Mouse (Mus musculus) brain, embryonic 18.5 days (tissue): ENCODE results near the gene Pde4b.

Experiments
- DNase-seq: peaks from one replicate; pipeline ENCODE4 v3.0.0-alpha.2; 2012; ENCODE audit warnings: low read depth, low spot score

The Pde4b gene

DNA sequence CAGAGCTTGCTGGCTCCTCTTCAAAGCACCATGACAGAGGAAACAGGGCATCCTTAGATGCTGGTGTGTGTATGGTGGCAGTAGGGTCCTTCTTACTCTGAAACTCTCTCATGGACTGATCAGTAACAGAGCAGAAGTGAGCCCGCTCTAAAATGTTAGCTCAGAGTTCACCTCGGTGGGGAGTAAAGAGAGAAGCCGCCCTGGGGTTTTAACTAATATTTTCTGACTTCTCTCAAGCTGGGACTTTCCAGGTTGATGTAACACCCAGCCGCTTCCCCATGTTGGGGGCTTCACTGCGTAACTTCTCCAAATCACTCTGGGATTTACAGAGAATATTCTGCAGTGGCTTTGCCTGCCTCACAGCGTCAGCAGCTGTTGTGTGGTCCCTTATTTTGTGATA lies 484.7 kb downstream of the Pde4b start:
- no peak for DNase-seq

DNA sequence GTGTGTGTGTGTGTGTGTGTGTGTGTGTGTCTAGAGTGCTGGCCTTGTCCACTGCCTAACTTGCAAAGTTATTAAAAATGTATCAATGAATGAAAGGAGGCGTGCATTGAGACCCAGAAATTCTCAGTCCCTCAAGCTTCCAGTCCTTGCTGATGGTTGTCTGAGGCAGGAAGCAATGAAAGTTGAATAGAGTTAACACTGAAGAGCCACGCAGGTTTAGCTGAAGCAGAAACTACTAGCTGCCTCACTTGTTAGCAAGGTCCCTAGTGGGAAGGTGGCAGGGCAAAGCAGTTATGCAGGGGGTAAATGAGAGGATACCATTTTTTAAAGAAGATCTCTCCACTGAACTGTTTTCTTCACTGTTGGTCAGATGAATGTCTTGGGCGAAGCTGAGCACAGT lies 485.2 kb downstream of the Pde4b start:
- DNase-seq, result no peak

DNA sequence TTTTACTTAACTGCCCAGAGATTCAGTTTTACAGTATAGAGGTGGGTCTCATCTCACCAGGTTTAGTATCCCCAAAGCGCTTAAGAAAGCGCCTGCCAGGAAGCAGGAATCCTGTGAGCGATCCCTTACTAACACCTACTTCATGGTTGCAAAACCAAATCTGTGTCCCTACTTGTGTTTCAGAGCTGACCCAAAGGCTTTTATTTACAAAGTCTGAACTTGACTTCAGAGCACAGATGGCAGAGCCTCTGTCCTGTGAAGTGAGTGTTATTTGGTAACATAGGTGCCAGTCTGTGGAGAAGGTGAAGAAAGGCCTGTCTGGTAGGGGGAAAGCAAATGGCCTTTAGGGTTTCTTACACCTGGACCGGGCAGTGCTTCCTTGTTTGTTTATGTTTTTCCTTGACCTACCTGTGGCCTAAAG lies 486.0 kb downstream of the Pde4b start:
- no peak for DNase-seq

DNA sequence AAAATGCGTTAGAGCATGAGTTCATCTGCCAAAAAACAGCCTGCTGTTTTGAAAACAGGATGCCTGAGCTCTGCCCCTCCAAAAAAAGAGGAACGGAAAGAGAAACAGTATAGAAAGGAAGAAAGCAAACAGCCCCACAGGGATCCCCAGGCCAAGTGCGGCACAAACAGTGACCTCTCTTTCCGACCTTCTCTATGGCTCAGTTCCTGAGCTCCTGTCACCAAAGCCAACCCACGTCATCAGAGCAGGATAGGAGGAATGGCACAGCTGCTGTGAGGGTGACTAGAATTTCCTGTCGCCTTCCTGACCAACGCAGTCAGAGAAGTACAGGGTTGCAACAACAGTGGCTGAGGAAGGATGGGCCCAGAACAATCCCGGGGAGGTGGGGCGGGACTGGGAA lies 486.9 kb downstream of the Pde4b start:
- DNase-seq, result no peak

DNA sequence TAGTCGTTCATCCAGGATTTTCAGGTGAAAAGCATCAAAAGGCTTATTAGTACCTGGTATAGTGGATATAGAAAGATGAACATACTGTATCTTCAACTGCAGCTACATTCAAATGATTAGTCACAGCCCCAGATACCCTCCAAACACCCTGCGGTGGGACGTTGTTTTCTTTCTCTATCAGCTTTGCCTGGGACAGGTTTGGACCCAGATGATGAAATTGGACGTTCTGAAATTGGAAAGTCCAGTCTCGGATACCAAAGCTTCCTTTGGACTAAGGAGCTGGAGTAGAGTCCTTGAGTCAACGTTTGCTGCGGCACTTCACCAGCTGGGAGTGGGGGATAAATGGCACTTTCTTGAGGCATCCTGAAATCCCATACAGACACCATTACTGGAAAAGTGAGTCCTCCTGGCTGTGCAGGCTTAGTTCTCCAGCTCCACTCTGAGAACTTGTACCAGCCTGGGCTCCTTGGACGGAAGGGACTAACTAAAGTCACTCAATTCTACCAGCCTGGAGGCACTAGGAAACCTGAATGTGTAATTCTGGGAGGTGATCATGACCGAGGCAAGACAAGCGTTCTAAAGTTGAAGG lies 487.4 kb downstream of the Pde4b start:
- no peak for DNase-seq

DNA sequence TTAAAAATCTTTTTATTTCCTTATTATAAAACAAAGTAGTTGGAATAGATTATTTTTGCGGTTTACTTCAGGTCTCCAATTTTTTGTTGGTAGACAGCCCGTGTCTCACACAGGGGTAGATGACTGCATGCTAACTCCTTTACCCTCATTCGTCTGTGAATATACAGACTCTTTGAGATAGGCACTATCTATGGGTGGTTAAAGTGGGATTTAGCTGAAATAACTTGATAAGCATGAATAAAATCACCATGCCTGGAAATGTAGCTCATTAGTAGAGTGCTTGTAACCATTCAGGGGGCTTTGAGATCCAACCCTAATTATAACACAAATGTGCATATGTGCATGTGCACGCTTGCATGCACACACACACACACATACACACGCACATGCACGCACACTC lies 488.8 kb downstream of the Pde4b start:
- DNase-seq, result no peak

DNA sequence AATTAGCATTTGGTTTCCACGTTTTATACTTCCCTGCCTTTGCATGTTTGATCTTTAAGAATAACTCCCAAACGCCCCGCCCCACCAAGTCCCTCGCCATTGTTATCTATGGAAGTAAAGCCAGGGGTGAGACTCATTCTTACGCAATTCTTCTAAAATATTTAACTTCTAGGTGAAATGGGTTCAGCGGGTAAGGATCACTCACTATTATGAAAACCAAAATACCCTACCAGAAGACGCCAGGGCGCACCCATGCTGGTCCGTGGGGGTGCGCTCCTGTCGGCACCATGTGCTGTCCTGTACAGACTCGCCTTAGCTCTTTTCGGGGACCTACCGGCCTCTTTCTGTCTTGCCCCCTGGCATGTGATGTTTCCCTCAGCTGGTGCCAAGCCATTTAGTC lies 490.3 kb downstream of the Pde4b start:
- no peak for DNase-seq

DNA sequence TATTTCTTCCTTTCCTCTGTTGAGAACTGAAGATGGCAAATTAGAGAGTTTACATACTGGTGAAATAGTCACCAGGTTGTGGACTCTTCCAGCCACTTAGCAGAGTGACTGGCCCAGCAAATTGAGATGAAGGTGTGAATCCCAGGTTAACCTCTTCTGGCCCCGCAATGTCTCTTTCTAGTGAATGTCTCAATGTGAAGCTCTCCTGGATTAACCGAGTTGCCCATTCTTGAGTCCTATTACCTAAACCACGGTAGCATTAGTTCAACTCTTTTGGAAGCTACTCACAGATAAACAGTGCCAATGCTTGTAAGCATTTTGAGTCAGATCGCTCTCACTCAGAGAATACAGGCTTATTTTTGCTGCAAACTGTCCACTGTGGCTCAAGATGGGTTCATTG lies 491.7 kb downstream of the Pde4b start:
- no peak for DNase-seq

DNA sequence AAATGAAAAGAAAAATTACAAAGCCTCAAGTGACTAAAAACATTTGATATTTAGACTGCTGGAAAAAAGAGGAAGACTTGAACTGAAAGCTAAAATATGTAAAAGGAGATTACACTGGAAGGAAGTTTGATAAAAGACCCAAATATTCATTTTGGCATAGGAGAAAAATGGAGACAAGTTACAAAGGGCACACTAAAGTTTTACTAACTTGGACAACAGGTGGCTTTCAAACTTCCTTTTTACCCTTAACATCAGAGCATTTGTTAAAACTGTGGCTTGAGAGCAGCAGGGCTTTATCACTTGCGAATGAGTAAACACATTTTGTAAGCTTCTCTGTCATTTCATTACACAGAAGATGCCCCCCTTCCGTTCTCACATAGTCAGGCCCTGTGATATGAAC lies 492.4 kb downstream of the Pde4b start:
- DNase-seq, result no peak

DNA sequence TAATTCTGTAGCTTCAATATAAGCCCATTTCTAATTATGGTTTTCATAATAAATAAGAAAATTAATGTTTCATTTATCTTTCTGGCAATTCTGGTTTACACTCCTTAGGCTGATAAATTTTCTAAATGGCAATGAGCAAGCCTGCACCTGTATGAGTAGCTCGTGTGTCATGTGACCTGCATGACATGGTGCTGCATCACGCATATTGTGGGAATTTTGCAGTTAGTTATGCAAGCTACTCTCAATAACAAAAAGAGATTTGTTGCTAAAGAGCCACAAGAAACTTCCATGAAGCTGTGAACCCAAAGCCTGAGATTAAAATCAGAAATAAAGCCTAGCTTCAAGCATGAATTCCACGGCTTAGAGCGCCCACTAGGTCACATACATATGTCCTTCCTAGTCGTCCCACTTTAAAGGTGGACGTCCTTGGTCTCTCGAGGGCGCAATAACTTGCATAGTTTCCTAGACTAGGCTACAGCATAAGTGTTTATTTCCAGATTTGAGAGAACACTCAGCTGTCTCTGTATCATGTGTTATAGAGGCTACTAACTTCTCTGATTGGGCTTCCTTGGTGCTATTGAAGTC lies 494.9 kb downstream of the Pde4b start:
- no peak for DNase-seq

DNA sequence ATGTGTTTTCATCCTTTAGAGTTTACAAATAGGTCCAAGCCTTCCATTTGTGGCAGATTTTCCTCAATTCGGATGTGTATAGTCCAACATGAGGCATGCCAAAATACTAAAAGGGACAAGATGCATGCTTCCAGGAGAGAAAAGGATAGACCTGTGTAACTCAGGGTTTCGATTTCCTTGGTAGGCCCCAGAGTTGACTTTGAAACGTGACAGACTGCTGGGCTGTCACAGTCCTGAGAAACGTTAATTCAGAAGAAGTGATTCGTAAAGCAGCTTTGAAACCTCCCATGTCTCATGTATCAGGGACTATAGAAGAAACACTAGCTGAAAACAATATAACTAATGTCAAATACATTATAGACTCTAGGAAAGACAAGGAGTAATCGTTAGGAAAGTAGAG lies 495.6 kb downstream of the Pde4b start:
- no peak for DNase-seq

DNA sequence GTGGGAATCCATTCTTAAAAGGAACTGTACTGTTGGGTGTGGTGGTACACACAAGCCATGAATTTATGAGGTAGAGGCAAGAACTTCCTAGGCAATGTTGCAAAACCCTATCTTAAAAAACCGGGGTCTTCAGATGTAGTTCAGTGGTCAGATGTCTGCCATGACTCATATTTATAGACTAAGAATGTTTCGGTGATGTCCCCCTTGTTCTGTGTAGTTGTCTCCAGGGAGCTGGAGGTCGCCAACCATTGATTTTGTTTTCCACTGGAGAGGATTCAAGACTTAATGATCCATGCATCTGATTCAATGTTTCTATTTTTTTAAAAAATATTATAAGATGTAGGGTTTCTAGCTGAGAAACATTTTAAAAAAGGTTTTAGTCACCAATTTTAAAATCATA lies 496.1 kb downstream of the Pde4b start:
- no peak for DNase-seq

DNA sequence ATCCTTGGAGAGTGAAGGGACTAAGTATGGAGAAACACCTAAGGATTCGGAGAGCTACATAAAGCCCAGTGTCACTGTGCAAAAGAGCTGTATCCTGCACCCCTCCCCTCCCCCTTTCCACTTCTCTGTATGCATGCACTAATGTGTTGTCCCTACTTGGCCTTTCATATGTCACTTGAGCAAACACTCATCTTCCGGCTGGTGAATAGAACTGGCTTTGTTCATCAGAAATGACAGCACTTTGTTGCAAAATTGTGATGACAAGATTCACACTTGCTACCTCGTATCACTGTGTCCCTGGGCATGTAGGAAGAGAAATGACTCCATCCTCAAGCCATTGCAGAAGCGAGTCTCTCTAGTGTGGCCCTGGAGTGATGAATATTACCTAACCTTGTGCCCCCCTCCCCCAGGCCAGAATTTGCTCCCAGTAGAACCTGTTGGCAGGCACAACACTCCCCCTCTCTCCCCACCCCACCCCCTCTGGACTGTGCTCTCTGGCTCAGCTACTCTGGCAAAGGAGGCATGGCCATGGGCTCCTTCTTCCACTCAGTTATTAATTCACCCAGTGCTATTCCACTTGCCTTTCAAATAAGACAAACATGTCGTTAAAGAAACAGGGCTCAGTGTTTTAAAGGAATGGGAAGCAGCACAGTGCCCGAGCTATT lies 497.4 kb downstream of the Pde4b start:
- no peak for DNase-seq

DNA sequence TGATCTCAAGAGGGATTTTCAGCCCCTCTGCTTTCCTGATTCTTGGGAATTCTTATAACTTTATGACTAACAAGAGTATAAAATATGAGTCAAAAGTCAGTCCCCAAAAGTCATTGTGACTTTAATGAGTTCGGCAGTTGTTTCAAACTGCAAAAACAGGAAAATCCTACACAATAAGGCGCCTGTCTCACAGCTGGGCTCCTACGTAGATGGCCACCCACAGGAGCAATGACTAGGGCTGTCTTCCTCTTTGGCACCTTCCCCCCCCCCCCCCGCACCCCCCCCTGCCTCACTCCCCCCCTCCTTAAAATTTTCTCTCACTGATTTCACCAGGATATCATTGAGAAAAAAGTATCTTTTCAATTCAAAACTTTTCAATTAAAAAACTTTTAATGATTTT lies 498.2 kb downstream of the Pde4b start:
- no peak for DNase-seq

DNA sequence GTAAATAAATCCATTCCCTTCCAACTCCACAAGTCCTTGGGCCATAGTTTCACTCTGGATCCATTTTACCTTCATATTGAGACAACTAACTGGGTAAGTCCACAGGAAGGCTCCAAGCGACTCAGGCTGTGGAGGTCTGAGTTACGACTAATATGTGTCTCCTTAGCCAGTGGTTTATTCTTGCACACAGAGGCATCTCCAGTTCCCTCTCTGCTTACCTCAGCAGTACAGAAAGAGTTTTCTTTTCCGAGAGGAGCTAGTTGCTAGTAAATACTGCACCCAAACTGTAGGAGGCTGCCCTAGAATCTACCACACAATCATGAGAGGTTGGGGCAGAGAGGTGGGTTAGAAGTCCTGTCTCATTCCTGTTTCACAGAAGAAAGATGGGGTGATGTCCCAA lies 499.4 kb downstream of the Pde4b start:
- no peak for DNase-seq

DNA sequence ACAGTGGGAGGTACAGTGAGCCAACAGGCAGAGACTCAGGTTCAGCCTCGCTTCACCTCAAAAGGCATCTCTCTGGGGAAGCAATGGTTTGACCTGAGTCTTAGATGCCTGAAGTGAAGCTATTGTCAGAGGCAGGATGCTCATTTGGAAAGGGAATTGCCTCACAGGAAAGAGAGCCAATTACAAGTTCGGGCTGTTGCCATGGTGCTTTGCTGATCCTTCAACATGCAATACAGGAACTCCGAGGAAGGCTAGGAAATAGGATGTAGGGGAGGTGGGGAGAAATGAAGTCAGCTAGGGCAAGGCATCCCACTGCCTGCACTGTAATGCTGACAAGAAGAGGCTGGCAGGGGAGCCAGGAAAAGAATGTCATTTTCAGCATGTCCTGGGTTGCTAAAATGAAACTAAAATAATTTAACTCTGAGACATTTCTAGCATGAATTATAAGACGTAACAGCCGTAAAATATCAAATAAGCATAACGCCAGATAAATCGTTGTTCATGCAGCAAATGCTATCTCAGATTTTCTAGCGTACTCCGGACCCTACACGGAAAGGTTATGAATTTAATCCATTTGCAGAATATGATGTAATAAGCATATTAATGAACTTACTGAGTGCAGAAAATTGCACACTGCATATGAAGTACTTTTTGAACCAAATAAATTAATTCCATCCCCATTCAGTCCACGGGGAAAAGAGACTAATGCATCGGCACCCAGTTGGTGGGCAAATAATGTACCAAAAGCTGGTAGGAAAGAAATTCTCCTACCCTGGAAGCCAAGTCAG lies 501.5 kb downstream of the Pde4b start:
- DNase-seq, result no peak

DNA sequence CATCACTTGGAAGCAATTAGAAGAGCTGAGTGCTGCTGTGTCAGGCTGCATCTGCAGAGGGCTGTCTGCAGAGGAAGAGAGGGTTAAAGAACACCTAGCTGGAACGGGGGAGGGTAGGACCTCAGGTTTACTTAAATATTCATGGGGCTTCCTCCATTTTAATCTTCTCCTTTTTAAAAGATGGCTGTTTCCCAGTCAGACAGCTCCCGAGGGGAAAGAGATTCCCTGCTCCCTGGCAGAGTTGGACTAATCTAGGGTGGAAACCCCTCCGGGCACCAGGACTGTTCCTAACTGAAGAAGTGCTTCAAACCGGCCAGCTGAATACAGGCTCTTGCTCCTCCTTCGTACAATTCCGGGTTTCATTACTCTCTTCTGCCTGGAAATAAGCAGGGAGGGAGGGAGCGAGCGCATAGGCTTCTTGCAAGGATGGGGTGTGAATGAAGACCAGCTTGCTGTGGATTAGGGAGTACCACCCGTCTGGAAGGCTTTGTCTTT lies 502.2 kb downstream of the Pde4b start:
- DNase-seq, result no peak

DNA sequence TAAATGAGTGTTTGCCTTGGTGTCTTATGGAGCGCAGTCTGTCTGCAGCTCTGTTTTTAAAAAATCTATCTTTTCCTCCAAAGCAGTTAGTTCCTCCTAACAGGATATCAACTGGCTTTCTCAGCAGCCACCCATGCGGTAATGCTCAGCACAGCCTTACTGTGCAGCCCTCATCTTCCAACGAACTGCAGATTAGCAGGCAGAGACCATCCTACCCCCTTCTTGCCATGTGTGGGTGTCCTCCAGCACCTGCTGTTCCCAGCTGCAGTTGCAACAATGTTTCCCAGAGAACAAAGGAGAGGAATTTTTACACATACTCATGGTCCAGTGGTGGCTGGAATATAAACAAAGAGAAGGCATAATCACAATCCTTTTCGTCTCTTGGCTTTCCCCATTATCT lies 504.5 kb downstream of the Pde4b start:
- DNase-seq, result no peak

DNA sequence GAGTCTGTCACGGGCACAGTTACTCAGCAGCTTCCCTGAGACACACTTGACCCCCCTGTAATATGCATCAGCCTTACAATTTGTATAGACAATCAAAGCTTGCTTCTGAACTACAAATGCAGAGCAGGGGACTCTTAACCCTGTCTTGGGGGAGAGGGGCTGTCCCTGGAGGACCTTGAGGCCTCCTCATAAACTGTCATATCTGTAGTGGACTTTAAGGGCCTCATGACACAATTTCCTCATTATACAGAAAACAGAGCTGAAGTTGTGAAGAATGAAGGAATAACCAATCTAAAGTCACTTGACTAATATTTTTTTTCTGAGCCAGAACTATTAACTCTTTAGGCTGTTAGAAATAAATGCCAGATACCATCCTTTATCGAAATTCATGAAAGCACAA lies 505.2 kb downstream of the Pde4b start:
- DNase-seq, result no peak

DNA sequence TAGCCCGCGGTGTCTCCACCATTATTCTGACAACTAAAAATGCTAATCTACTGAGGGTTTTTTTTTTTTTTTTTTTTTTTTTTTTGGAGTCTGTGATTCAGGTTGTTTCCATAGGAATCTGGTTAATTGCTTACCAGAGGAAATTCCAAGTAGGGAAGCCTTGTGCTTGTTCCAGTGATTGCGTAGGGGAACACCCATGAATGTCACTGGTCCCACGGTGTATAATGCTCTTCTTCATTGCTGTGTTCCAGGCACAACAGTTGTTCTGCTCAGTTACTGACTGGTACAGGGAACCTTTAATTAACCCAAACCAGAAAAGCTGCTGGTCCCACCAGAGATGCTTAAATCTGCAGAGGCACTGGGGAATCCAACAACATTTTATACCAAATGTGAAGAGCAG lies 506.3 kb downstream of the Pde4b start:
- DNase-seq, result no peak

DNA sequence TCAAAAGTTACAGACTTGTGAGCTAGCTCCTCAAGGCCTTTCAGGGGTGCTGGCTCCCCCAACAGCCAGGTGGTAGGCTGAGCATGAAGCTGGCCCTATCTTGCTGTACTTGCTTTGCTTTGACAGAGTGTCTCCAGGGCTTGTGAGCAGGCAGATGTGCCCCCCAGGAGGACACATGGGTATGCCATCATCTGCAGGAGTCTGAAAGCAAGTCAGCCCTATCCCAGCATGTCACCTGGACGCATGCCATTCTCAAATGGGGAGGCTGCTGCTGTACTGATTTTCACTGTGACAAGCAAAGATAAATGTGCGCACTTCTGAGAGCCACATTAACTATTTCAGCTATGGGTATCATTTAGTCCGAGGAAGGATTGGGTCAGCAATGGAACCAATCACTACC lies 507.2 kb downstream of the Pde4b start:
- no peak for DNase-seq

DNA sequence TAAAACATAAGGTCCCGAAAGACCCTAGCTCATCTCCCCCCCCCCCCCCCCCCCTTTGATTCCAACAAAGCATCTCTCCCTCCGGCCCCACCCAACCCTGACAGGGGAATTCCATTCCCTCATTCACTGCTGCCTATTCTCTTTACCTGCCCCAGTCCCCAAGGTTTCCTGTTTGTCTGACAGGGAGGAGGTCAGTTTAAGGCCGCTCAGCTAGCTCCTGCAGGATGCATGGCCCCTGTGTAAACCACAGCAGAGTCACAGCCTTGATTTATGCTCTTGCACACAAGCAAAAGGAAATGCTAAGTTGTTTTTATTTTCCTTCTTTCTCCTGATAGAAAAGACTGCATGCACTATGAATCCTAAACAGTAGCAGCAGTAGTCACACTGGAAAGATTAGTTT lies 516.6 kb downstream of the Pde4b start:
- no peak for DNase-seq

DNA sequence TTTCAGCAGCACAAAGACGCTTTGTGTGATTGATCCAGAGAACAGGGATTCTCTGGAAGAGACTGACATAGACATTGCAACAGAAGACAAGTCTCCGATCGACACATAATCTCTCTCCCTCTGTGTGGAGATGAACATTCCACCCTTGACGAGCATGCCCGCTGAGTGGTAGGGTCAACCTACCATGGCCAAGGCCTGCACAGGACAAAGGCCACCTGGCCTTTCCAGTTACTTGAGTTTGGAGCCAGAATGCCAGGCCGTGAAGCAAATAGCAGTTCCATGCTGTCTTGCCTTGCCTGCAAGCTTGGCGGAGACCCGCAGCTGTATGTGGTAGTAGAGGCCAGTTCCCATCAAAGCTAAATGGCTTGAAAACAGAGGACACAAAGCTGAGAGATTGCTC lies 517.9 kb downstream of the Pde4b start:
- no peak for DNase-seq
